Mouse (Mus musculus) lung, adult 2 months (tissue): ENCODE measurements around the gene Rho.

Source experiments
- CTCF ChIP-seq: fragments of 200-500 bp; IDR thresholded peaks from 2 replicates; pipeline ENCODE4 v1.5.1; 2011; ENCODE audit warnings: mild to moderate bottlenecking, low read length, control low read depth; ENCODE audit not compliant: insufficient read depth
- POLR2A ChIP-seq: fragments of 200-500 bp; IDR thresholded peaks from 2 replicates; pipeline ENCODE4 v1.6.1; 2011; ENCODE audit warnings: low read depth, mild to moderate bottlenecking, control low read depth, low read length, borderline replicate concordance; ENCODE audit errors: extremely low read depth

DNA sequence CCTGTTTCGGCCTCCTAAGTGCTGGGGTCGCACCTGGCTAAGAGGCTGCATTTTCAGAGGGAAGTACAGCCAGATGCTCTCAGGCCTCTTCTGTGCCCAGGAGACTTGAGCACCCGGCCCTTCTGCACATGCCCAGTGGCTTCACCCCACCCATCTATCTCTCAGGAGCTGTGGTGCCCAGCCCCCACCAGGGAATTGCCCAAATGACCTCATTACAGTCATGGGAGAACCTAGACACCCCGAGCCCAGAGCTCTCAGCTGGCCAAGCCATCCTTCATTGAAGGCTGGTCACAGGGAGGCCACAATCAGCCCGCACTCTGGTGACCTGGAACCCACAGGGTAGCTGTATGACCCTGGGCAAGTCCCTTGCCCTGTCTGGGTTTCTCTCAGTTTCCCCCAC is 57.5 kb downstream of the Rho start:
- TF ChIP-seq CTCF (no peak), POLR2A (no peak)
